Mouse (Mus musculus) limb, embryonic 10.5 days (tissue): ENCODE results near the gene Stkld1. TPM values are rescaled to one million over a fixed set of nuclear protein-coding genes. Genes with fewer than 3 reads are reported as not detected.

Experiments
- DNase-seq: peaks from one replicate; pipeline ENCODE4 v3.0.0-alpha.2; 2017; ENCODE audit warnings: low spot score
- H3K27ac ChIP-seq: fragments of 300-500 bp; sonication (generic); 2 replicates; pipeline ENCODE4 v1.5.1; 2016; ENCODE audit warnings: mild to moderate bottlenecking
- H3K27me3 ChIP-seq: fragments of 300-500 bp; sonication (generic); 2 replicates; pipeline ENCODE4 v1.6.1; 2016; ENCODE audit warnings: low read depth, mild to moderate bottlenecking; ENCODE audit not compliant: poor library complexity, severe bottlenecking
- H3K36me3 ChIP-seq: fragments of 300-500 bp; sonication (generic); 2 replicates; pipeline ENCODE4 v1.6.1; 2016; ENCODE audit warnings: mild to moderate bottlenecking, moderate library complexity
- H3K4me1 ChIP-seq: fragments of 300-500 bp; sonication (generic); 2 replicates; pipeline ENCODE4 v1.6.1; 2016
- H3K4me3 ChIP-seq: fragments of 300-500 bp; sonication (generic); 2 replicates; pipeline ENCODE4 v1.5.1; 2016; ENCODE audit warnings: mild to moderate bottlenecking, moderate library complexity
- H3K9me3 ChIP-seq: fragments of 300-500 bp; sonication (generic); replicated peaks from 2 replicates; pipeline ENCODE4 v1.6.1; 2016; ENCODE audit warnings: mild to moderate bottlenecking
- WGBS: fragments of 180-500 bp; shearing (Covaris S2); methylation state at CpG from one replicate; pipeline ENCODE4 v1.1.7; 2016; 5-methylcytosine and 5-hydroxymethylcytosine counted together
- polyA plus RNA-seq: library from polyadenylated mRNA; unstranded; fragments of >200 nt; fragmentation: Nextera tagmentation; extraction: Ambion mirVana; gene quantifications from 2 replicates; pipeline ENCODE4 v1.2.1, GENCODE M21; 2016

The Stkld1 gene
- polyA plus RNA-seq, 1 experiment from 2014 or later = 0.06 TPM

DNA sequence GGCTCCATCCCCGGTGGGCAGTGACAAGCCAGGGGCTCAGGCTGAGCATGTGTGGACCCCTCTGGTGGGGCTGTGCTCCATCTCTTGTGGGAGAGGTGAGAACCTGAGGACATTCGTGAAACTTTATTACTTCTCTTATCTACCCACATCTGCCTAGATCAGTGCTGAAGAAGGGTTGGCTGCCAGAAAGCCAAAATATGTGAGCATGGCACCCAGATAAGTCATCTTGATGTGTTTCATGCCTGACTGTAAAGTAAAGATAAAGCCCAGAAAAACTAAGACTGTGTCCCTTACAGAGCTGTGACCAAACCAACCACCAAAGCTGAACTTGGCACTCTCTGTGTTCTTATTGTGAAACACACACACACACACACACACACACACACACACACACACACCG lies 60.1 kb downstream of the Stkld1 start:
- Histone ChIP-seq H3K4me3 (no peak overlapping the region), H3K4me1 (no peaks in the 10 kb centered on the region)
- WGBS = 85% methylated on average over 3 of the region's 3 CpGs

DNA sequence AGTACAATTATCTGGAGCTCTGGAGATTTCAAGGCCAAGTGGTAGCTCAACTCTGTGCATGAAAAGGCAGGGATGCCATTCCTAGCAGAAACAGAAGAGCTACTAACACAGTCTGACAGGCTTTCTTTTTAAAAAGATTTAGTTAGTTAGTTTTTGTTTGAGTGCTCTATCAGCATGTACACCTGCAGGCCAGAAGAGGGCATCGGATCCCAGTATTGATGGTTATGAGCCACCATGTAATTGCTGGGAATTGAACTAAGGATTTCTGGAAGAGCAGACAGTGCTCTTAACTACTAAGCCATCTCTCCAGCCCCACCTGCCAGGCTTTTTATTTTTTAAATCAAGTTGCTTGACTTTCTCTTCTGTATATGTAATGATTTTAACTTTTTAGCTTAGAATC lies 63.7 kb downstream of the Stkld1 start:
- H3K27me3 ChIP-seq = no peaks in the 10 kb centered on the region
- no peak overlapping the region for H3K4me3 ChIP-seq
- no peaks in the 10 kb centered on the region for H3K9me3 ChIP-seq
- no peaks in the 10 kb centered on the region for H3K4me1 ChIP-seq
- 87% methylated on average over 1 of the region's 1 CpGs for WGBS
- no peaks in the 10 kb centered on the region for H3K36me3 ChIP-seq
- H3K27ac ChIP-seq = no peak overlapping the region
- no peak for DNase-seq

More for the DNA sequence above, 60.1 kb downstream of the Stkld1 start:
- DNase-seq = no peak
- no peaks in the 10 kb centered on the region for H3K36me3 ChIP-seq
- no peaks in the 10 kb centered on the region for H3K9me3 ChIP-seq
- H3K27ac ChIP-seq = no peak overlapping the region
- H3K27me3 ChIP-seq = no peaks in the 10 kb centered on the region

DNA sequence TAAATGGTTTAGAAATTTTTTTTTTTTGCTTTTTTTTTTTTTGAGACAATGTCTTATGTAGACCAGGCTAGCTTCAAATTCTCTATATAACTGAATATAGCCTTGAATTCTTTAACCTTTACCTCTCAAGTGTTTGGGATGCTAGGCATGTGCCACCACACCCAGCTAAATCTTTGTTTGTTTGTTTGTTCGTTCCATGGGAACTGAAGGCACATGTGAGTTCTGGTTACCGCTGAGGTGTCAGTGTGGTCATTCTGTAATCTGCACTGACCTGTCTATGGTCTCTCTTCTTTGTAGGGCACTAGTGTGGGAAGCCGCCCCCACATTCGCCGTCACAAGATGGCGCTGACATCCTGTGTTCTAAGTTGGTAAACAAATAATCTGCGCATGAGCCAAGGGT lies 64.1 kb downstream of the Stkld1 start:
- H3K27me3 ChIP-seq = no peaks in the 10 kb centered on the region
- H3K4me1 ChIP-seq = no peaks in the 10 kb centered on the region
- no peaks in the 10 kb centered on the region for H3K9me3 ChIP-seq
- no peak overlapping the region for H3K4me3 ChIP-seq
- no peak for DNase-seq
- no peak overlapping the region for H3K27ac ChIP-seq
- 95% methylated on average over 7 of the region's 7 CpGs for WGBS
- no peaks in the 10 kb centered on the region for H3K36me3 ChIP-seq

Other genes starting within 250 kb of the Stkld1 start
- not detected in 2 replicates for gene Abo, start 69.1 kb upstream of the Stkld1 start, polyA plus RNA-seq
- gene Surf6, start 31.2 kb upstream of the Stkld1 start, polyA plus RNA-seq = 42.1 and 43.0 TPM in 2 replicates
- 79.3 and 82.8 TPM in 2 replicates for gene Med22, start 23.4 kb upstream of the Stkld1 start, polyA plus RNA-seq
- 702 and 807 TPM in 2 replicates for gene Rpl7a, start 23.3 kb upstream of the Stkld1 start, polyA plus RNA-seq
- gene Surf2, start 17.7 kb upstream of the Stkld1 start, polyA plus RNA-seq = 50.6 and 60.5 TPM in 2 replicates
- gene Surf1, start 17.5 kb upstream of the Stkld1 start, polyA plus RNA-seq = 44.0 and 50.3 TPM in 2 replicates
- gene Surf4, start 119 bp upstream of the Stkld1 start, polyA plus RNA-seq = 171 and 192 TPM in 2 replicates
- gene Rexo4, start 30.3 kb downstream of the Stkld1 start, polyA plus RNA-seq = 59.4 and 61.0 TPM in 2 replicates
- 0.04 TPM in 1 of 2 replicates, not detected in the other for gene Adamts13, start 39.4 kb downstream of the Stkld1 start, polyA plus RNA-seq
- 86.4 and 109 TPM in 2 replicates for gene Cacfd1, start 75.9 kb downstream of the Stkld1 start, polyA plus RNA-seq
- 0.49 and 0.91 TPM in 2 replicates for gene Slc2a6, start 94.0 kb downstream of the Stkld1 start, polyA plus RNA-seq
- gene Mymk, start 138.1 kb downstream of the Stkld1 start, polyA plus RNA-seq = 0.16 and 1.5 TPM in 2 replicates
- gene Adamtsl2, start 145.3 kb downstream of the Stkld1 start, polyA plus RNA-seq = 3.5 and 9.1 TPM in 2 replicates
- gene Fam163b, start 208.4 kb downstream of the Stkld1 start, polyA plus RNA-seq = 0.48 and 0.79 TPM in 2 replicates
- not detected in 2 replicates for gene Dbh, start 231.2 kb downstream of the Stkld1 start, polyA plus RNA-seq